Mouse (Mus musculus) C2C12 (cell line): ENCODE results near the gene Aicda. TPM values are rescaled to one million over a fixed set of nuclear protein-coding genes. Genes with fewer than 3 reads are reported as not detected.

Experiments used
- H3K27me3 ChIP-seq: one replicate; pipeline ENCODE4 v1.6.1; 2011; ENCODE audit not compliant: control insufficient read depth, insufficient read depth, insufficient read length
- H3K36me3 ChIP-seq: one replicate; pipeline ENCODE4 v1.6.1; 2011; ENCODE audit not compliant: control insufficient read depth, insufficient read depth
- H3K4me3 ChIP-seq: one replicate; pipeline ENCODE4 v1.5.1; 2011; ENCODE audit warnings: mild to moderate bottlenecking, control low read depth; ENCODE audit not compliant: poor library complexity, insufficient read depth, severe bottlenecking
- H3K79me2 ChIP-seq: one replicate; pipeline ENCODE4 v1.6.1; 2011; ENCODE audit not compliant: control insufficient read depth, insufficient read depth
- H3K79me3 ChIP-seq: one replicate; pipeline ENCODE4 v1.6.1; 2011; ENCODE audit warnings: low read depth, control low read depth
- H3ac ChIP-seq: one replicate; pipeline ENCODE3; 2011; ENCODE audit warnings: low read depth; ENCODE audit not compliant: control insufficient read depth, insufficient read length
- CTCF ChIP-seq: IDR thresholded peaks from one replicate; pipeline ENCODE4 v1.5.1; 2011; ENCODE audit not compliant: control insufficient read depth, insufficient read depth, insufficient read length
- MAX ChIP-seq: IDR thresholded peaks from one replicate; pipeline ENCODE4 v1.6.1; 2011; ENCODE audit warnings: mild to moderate bottlenecking, control low read depth
- polyA plus RNA-seq: library from polyadenylated mRNA; unstranded; fragments of >200 nt; fragmentation: generic; extraction: Trizol; gene quantifications from one replicate; pipeline ENCODE4 v1.2.1, GENCODE M21; 2012; ENCODE audit warnings: missing spikeins

The Aicda gene
- polyA plus RNA-seq, 1 experiment, result not detected

DNA sequence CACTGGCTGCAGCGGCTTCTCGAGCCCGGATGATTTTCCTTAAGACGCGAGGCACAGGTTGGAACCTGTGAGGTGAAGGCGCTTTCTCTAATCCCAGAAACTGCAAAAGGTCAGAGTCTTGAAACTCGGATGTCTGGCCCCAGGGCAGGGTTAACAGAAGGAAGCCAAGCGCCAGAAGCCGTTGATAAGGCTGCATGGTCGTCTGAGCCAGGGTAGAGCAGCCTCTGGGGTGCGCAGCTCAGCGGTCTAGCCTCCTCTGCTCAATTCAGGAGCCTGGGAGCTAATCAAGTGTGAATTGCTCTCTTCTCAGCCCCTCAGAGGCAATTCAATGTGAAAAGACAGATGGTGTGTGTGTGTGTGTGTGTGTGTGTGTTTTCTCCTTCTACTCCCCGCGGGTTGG lies 56.2 kb downstream of the Aicda start, which contains the start of gene Gdf3:
TSS of gene Gdf3 (minus strand) at position 317 of the 400 bp plus-strand sequence.
- Histone ChIP-seq H3K27me3 (peaks cover 6% of the 10 kb centered on the region), H3K36me3 (no peaks in the 10 kb centered on the region), H3ac (no peak within 1 kb of the TSS), H3K79me3 (no peaks in the 10 kb centered on the region), H3K79me2 (no peaks in the 10 kb centered on the region), H3K4me3 (no peak within 1 kb of the TSS)
- no peak for TF ChIP-seq MAX

DNA sequence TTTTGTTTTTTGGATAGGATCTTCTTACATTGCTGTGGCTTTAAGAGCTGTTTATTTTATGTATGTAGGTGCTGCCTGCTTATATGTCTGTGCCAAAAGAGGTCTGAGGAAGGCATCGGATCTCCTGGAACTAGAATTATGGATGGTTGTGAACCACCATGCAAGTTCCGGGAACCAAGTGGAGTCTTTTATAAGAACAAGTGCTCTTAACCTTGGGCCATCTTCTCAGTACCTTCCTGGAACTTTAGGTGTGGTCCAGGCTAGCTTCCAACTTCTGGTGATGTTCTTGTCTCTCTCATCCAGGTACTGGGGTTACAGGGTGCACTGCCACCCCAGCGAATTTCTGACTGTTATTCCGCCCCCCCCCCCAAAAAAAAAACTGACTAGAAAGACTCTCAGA lies 58.8 kb downstream of the Aicda start:
- Histone ChIP-seq H3K36me3 (no peaks in the 10 kb centered on the region), H3K79me2 (no peaks in the 10 kb centered on the region), H3K27me3 (peaks cover 6% of the 10 kb centered on the region), H3ac (no peak overlapping the region), H3K4me3 (no peak overlapping the region), H3K79me3 (no peaks in the 10 kb centered on the region)
- TF ChIP-seq CTCF, result no peak

Other genes starting within 250 kb of the Aicda start
- 64.2 TPM for gene M6pr, start 245.1 kb upstream of the Aicda start, polyA plus RNA-seq
- gene Phc1, start 213.2 kb upstream of the Aicda start, polyA plus RNA-seq, result 17.6 TPM
- not detected for gene Rimklb, start 55.0 kb upstream of the Aicda start, polyA plus RNA-seq
- gene Mfap5, start 48.0 kb upstream of the Aicda start, polyA plus RNA-seq, result 0.26 TPM
- gene Apobec1, start 48.6 kb downstream of the Aicda start, polyA plus RNA-seq, result 1.1 TPM
- not detected for gene Gdf3, start 56.3 kb downstream of the Aicda start, polyA plus RNA-seq
- gene Dppa3, start 72.6 kb downstream of the Aicda start, polyA plus RNA-seq, result not detected
- 0.27 TPM for gene Nanog, start 153.7 kb downstream of the Aicda start, polyA plus RNA-seq
- 0.66 TPM for gene Slc2a3, start 247.8 kb downstream of the Aicda start, polyA plus RNA-seq